Mouse (Mus musculus): Measurements from ENCODE around the gene Zpld1.

DNA sequence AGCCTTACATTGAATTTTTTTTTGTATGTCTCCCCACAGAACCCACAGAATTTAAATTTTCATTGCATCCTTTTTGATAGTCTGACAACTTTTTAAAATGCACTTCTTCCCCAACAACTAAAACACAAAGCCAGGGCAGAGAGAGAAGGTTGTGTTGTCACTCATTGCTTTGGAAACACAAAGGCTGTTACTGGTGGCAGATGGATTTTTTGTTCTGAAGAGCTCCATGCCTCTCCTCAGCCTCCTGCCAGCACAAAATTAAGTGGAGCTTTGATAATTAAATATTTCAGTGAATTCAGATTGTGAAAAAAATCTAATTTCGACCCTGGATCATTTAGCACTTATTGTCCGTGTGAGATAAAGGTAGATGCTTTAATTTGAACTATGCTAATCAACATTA, 107.4 kb downstream of the Zpld1 start:
- TF ChIP-seq CTCF (IDR thresholded peaks at IDR 0.05; ENCODE audit: extremely low read depth, insufficient read length, insufficient replicate concordance, low read depth, low read length) (no peak), POLR2A (IDR thresholded peaks at IDR 0.05; ENCODE audit: low read depth, low read length) (no peak)

Measured in small intestine, adult 2 months (tissue).